ENCODE assay signal across 23 mouse cellular contexts in the genomic region with DNA sequence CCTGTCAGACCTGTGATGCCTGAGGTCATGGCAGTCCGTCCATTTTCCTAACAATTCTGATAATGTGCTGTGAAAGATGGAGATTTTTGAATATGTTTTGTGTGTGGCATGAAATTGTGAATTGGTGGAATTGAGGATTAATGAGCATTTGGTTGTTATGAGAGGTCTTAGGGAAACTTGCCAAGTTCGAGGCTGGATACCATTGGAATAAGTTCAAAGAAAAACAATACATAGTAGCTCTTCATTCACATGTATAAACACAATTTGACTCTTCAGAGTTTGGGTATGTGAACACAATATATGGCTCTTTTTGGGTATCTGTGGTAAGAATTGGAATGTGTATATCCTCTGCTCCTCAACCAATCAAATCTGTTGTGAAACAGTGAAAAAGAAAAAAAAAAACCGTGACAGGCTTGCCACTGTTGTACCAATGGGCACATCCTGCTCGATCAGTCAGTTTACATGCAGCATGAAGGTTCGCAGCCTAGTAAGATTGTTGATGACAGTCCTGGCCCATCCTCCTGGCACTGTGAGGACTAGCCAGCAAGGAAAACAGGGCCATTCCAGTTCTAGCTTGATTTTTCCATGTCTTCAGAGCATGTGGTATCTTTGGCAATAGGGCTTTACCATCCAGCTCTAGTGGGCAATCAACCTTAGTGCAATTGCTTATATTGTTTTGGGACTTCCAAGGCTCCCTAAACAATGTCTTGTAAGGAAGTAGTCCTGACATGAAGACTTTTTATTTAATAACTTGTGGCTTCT.
DNase-seq lines count a peak whose midpoint lies in the region; ATAC-seq and TF ChIP-seq lines count a peak whose summit lies in the region.
"Had no signal": no experiment of that assay in that cellular context is flagged by ENCODE, and none has a peak within 500 bp of the region (broad histone marks: within the 10 kb centered on the region; RNA-seq: fewer than 3 reads in every experiment).

No protein-coding gene starts in this region.

- H3K27ac ChIP-seq in hindbrain, postnatal 0 days = no peak overlapping the region
- H3K27ac ChIP-seq in hindbrain, embryonic 11.5 days (ENCODE audit: low read depth, low read length) = no peak overlapping the region
- H3K27ac ChIP-seq: embryonic facial prominence, embryonic 15.5 days; forebrain, embryonic 10.5 days; gastrocnemius, adult 2 months; hindbrain, embryonic 12.5 days had no signal

- TF ChIP-seq POLR2A in brain, embryonic 14.5 days (IDR thresholded peaks at IDR 0.05; ENCODE audit: borderline replicate concordance, extremely low read depth, insufficient read depth, insufficient read length, poor library complexity, severe bottlenecking) = no peak

- H3K27me3 ChIP-seq in hindbrain, postnatal 0 days (ENCODE audit: insufficient read depth, low read length) = no peaks in the 10 kb centered on the region
- H3K27me3 ChIP-seq in hindbrain, embryonic 11.5 days (ENCODE audit: control insufficient read depth, insufficient read depth, low read length) = no peaks in the 10 kb centered on the region
- H3K27me3 ChIP-seq: embryonic facial prominence, embryonic 15.5 days; heart, embryonic 12.5 days; hindbrain, embryonic 12.5 days; Patski had no signal

- DNase-seq in hindbrain, postnatal 0 days (ENCODE audit: low spot score) = peak; percentile 6
- no peak for DNase-seq in hindbrain, embryonic 11.5 days (ENCODE audit: low spot score)
- DNase-seq in 416B (ENCODE audit: low read depth) (peak; percentile 10), ES-CJ7 (ENCODE audit: low read depth, low spot score) (peak; percentile 22)
- peak; percentile 1 for DNase-seq in brain, embryonic 14.5 days (ENCODE audit: low read depth)
- DNase-seq in right cerebral cortex, adult 18-20 months = no peak
- DNase-seq: adrenal gland, adult 8-10 months; adrenal gland, postnatal 36 days; B cell, adult 2 months; cerebellum, adult 11 months; cerebellum, adult 8-10 months; embryo, embryonic 11 days; gastrocnemius, adult 2 months; gastrocnemius, postnatal 25 days had no signal

- no peak overlapping the region for H3K4me2 ChIP-seq in hindbrain, postnatal 0 days (ENCODE audit: low read depth, low read length)
- no peak overlapping the region for H3K4me2 ChIP-seq in hindbrain, embryonic 11.5 days (replicated peaks; ENCODE audit: low read depth, low read length)
- H3K4me2 ChIP-seq: embryonic facial prominence, embryonic 15.5 days; heart, embryonic 12.5 days; hindbrain, embryonic 12.5 days had no signal

- 71% methylated on average over 5 of the region's 5 CpGs for WGBS in hindbrain, postnatal 0 days
- 88% methylated on average over 5 of the region's 5 CpGs for WGBS in hindbrain, embryonic 11.5 days

- ATAC-seq in hindbrain, postnatal 0 days = peak; percentile 76; the same call in 1 of the 2 replicates
- no peak for ATAC-seq in hindbrain, embryonic 11.5 days (ENCODE audit: low FRiP score)
- ATAC-seq: CD4-positive, CD25-positive, alpha-beta regulatory T cell, adult 4 months; forebrain, embryonic 14.5 days; intestine, embryonic 16.5 days; Patski had no signal

- H3K9me3 ChIP-seq in hindbrain, postnatal 0 days (ENCODE audit: low read length) = no peaks in the 10 kb centered on the region
- no peaks in the 10 kb centered on the region for H3K9me3 ChIP-seq in hindbrain, embryonic 11.5 days (ENCODE audit: control insufficient read depth, low read length)
- H3K9me3 ChIP-seq: embryonic facial prominence, embryonic 15.5 days; forebrain, embryonic 10.5 days; heart, embryonic 12.5 days; hindbrain, embryonic 12.5 days had no signal

- H3K4me1 ChIP-seq in hindbrain, postnatal 0 days (ENCODE audit: insufficient read depth, low read length) = no peaks in the 10 kb centered on the region
- H3K4me1 ChIP-seq in hindbrain, embryonic 11.5 days (replicated peaks; ENCODE audit: control insufficient read depth, insufficient read depth, low read length) = no peaks in the 10 kb centered on the region
- H3K4me1 ChIP-seq: embryonic facial prominence, embryonic 15.5 days; forebrain, embryonic 10.5 days; heart, embryonic 12.5 days; hindbrain, embryonic 12.5 days had no signal

- H3K9ac ChIP-seq in hindbrain, postnatal 0 days (replicated peaks; ENCODE audit: low read length) = no peak overlapping the region
- no peak overlapping the region for H3K9ac ChIP-seq in hindbrain, embryonic 11.5 days (ENCODE audit: low read depth, low read length)
- H3K9ac ChIP-seq: embryonic facial prominence, embryonic 15.5 days; heart, embryonic 12.5 days; hindbrain, embryonic 12.5 days had no signal

- H3K36me3 ChIP-seq in hindbrain, postnatal 0 days (ENCODE audit: insufficient read depth, low read length) = peaks cover 49% of the 10 kb centered on the region
- peaks cover 5% of the 10 kb centered on the region; the same call in 1 of the 2 replicates for H3K36me3 ChIP-seq in hindbrain, embryonic 11.5 days (ENCODE audit: control insufficient read depth, insufficient read depth, low read length)

- no peak overlapping the region for H3K4me3 ChIP-seq in hindbrain, postnatal 0 days (ENCODE audit: low read length)
- no peak overlapping the region for H3K4me3 ChIP-seq in hindbrain, embryonic 11.5 days (ENCODE audit: low read depth, low read length)
- H3K4me3 ChIP-seq: embryonic facial prominence, embryonic 15.5 days; erythroblast, embryonic 14.5 days; forebrain, embryonic 10.5 days; gastrocnemius, adult 2 months; heart, embryonic 12.5 days; hindbrain, embryonic 12.5 days had no signal

- no peak for TF ChIP-seq CTCF in hindbrain, postnatal 0 days (IDR thresholded peaks at IDR 0.05; ENCODE audit: low read depth)
- no peak for TF ChIP-seq CTCF in brain, embryonic 14.5 days (IDR thresholded peaks at IDR 0.05; ENCODE audit: borderline replicate concordance, extremely low read depth, insufficient read depth, insufficient read length)

Comparison
In these comparisons a context has a peak if more than half of its experiments do, and no peak if none do; other contexts are left out.
1. DNase-seq: peak in hindbrain, postnatal 0 days (single experiment), 416B (single experiment), ES-CJ7 (single experiment) and brain, embryonic 14.5 days (single experiment); none in hindbrain, embryonic 11.5 days (single experiment) and right cerebral cortex, adult 18-20 months (single experiment).